Mouse (Mus musculus) v-Abl transformed pro-B cells (cell line): ENCODE results near the gene T.
"Not testable (repeated sequence)": the region's sequence is repeated elsewhere in the genome, so short reads cannot be mapped to it uniquely, and the experiment has no call there.

Experiments
- in situ Hi-C, 2 experiments: fragments of 400-800 bp; cut with MboI; formaldehyde crosslinking; loops; one replicate each; pipeline ENCODE4 v1.15.1; 2025; ENCODE audit not compliant: unreplicated experiment in 2 of 2

Gene T

DNA sequence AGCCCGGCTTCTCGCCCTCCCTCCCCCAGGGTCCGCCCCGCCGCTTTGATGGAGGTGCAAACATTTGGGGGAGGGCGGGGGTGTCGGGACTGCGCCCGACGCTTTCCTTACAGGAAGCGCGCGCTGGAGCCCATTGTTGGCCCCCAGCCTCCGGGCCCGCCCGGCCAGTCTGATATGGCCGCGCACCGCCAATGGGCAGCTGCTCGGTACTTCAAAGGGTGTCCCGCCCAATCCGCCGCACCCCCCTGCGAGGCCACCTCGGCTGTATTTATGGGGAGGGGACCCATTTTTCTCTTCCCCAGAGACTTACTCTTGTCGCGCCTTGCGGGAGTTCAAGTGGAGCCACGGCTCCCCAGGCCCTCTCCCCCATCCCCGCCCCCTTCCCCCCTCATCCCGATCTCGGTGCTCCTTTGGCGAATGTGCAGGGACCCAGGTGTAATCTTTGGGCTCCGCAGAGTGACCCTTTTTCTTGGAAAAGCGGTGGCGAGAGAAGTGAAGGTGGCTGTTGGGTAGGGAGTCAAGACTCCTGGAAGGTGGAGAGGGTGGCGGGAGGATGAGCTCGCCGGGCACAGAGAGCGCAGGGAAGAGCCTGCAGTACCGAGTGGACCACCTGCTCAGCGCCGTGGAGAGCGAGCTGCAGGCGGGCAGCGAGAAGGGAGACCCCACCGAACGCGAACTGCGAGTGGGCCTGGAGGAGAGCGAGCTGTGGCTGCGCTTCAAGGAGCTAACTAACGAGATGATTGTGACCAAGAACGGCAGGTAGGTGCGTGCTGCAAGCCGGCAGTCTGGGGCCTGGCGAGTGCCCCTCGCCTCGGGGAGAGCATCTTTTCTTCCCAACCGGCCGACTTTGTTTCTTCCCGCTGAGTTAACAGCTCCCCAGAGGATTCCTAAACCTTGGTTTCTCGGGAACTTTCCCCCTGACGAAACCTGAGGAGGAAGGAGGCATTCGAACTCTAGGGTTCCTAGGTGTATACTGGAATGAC lies at the start of gene T:
Gene T, plus strand, starts transcription at position 446 of the 983 bp plus-strand sequence.
- in situ Hi-C loops = no loop called here

DNA sequence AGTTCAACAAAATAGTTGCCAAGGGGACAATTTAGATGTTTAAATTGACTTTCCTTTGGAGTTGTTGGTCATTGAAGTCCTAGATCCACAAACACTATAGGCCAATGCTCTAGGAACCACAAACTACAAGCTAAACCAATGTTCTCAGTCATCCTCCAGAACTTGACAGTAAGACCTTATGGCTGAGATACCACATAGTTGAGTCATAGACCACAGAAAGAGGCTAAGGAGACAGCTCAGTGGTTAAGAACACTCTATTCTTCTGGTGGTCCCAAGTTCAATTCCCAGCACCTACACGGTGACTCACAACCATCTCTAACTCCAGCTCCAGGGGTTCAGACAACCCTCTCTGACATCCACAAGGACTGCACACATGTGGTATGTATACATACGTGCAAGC lies 48.8 kb upstream of the T start:
- in situ Hi-C loops = loop anchor here (5.0 to 10.0 kb wide), 3 partner anchors 37 to 209 kb away; no protein-coding TSS in a partner anchor

- in situ Hi-C loops = loop anchor here (5.0 to 10.0 kb wide), 3 partner anchors 34 to 206 kb away; no protein-coding TSS in a partner anchor
These were observed 45.8 kb upstream of the T start for GRCm38 (mm10) chr17:8388463-8388862.

- in situ Hi-C loops = loop anchor here (5.0 to 10.0 kb wide), 3 partner anchors 33 to 206 kb away; no protein-coding TSS in a partner anchor
These were observed 45.0 kb upstream of the T start for GRCm38 (mm10) chr17:8388990-8389789.

- in situ Hi-C loops = loop anchor here (5.0 to 10.0 kb wide), 3 partner anchors 33 to 205 kb away; no protein-coding TSS in a partner anchor
These were observed 44.5 kb upstream of the T start for GRCm38 (mm10) chr17:8389790-8390095.

GRCm38 (mm10) chr17:8390487-8390886 lies 43.7 kb upstream of the T start:
- in situ Hi-C loops = no loop called here

GRCm38 (mm10) chr17:8396371-8396770 lies 37.9 kb upstream of the T start:
- in situ Hi-C loops = no loop called here

DNA sequence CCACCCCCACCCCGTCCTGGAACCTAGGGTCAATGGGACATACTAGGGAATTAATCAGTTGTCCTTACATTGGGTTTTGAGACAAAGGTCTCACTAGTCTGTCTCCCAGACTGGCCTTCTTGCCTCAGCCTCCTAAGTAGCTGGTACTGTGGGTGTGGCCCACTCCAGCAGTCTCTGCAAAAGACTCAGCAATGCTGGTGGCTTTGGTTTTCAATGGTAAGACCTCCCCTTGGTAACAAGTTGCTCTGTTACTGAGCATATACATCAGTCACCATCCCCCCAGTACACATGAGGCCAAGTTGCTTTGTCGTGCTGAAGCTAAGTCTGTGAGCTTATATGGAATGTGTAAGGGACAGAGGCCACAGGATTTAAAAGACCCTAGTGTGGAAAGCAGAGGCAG lies 36.3 kb upstream of the T start:
- in situ Hi-C loops = no loop called here

DNA sequence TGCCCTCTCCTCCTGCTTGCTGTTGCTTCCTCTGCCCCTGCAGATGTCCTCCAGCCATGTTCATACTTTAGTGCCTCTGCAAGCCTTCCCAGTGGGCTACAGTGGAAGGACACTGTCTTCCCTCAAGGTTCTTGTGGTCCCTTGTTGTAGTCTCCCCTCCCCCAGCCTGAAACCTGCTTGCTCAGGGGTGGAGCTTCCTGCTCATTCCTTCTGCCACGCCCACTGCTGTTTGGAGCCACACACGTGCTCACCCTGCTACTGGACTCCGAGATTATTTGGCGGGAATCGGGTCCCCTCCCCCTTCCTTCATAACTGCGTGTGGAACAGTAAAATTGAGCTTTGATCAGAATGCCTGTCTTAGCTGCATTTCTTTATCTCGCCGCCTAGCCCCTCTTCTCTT lies 30.3 kb upstream of the T start:
- in situ Hi-C loops = not testable (repeated sequence)

GRCm38 (mm10) chr17:8406285-8406684 lies 27.9 kb upstream of the T start:
- in situ Hi-C loops = no loop called here

- in situ Hi-C loops = not testable (repeated sequence)
These were observed 26.2 kb upstream of the T start for GRCm38 (mm10) chr17:8408002-8408401.

DNA sequence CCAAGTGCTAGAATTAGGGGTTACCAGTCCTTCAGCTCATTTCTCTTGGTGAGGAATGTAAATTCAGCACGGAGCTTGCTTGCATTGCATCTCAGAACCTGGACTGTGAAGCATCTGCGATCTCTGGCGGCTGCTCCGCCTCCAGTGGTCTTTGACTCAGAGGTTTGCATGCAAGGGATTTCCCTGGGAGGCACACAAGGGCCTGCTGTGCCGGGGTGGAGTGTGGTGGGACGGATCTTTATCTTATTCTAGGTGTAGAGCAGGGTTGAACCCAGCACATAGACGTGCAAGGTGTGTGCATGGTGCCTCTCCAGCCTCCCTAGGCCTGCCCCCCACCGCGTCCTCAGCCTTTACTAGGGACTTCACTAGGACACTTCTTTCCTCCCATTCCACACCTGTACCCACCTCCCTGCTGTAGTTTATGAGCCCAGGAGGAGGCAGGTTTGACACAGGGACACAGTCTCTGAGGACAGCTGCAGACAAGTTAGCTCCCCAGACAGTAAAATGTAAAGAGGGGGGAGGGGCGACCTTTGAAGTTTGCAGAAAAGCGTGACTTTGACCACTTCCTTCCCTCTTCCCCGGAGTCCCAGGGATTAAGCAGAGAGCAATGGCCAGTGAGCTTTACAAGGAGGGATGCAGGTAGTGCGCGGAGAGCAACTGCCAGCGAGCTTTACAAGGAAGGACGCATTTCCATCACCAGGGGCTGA lies 25.5 kb upstream of the T start:
- in situ Hi-C loops = no loop called here

DNA sequence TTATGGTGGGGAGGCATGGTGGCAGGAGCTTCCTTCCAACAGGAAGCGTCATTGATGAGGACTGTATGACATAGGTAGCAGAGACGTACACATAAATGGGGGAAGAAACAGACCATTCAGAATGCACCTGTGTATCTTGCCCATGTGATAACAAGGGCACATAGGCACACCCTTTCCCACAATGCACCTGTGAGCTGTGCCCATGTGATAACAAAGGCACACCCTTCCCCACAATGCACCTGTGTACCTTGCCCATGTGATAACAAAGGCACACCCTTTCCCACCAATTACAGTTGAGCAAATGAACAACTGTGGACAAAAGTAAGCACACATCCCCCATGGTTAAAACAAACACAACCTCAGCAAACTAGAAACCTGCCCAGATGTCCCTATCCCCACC lies 23.9 kb upstream of the T start:
- in situ Hi-C loops = no loop called here

DNA sequence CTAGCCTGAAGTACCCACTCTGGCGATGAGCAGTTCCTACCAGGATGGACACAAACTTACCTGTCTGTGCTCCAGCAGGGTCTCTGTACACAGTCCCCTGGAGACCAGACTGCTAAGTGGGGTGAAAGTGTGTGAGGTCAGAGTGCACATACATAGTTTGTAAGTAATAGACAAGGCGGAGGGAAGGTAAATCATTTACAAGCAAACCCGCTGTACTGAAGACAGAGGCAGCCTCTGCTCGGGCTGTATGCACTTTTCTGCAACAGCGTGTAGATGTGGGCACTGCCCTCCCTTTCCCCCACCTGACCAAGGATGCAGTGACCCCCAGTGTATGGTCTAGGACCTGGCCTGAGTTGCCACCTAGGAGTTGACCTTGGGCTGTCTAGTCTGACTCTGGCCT lies 20.6 kb upstream of the T start:
- in situ Hi-C loops = no loop called here

DNA sequence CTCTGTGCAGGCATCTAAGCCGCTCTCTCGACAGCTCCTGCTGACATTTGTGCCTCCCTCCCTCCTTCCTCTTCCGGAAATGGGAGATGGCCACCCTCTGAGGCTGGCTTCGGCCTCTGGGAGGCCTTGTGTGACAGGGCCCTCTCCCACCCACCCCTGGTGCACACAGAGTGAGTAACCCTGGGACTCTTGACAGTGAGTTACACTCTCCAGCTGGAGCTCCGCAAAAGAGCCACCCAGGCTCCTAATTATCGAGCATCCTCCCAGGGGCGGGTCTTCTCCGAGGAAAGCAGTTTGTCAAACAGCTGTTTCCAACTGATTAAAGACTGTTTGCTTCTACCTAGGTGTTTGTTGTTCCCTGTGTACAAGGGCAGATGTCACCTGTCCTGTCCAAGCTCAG lies 18.7 kb upstream of the T start:
- in situ Hi-C loops = no loop called here

DNA sequence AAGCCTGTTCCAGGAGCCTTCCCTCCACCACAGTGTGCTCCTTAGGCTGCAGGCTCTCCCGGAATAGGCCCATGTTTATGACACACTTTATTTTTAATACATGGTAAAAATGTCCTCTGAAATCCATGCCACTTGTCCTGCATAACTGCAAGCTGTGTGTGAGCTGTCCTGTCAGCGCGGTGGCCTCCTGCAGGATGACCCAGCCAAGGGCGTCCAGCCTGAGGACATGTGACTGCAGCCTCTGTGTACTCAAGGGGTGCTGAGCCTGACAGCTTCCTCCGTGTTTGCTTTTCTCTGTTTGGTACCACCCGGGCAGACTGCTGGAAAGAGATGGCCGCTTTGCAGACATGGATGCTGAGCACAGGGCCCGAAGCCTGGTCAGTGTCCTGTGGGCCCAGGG lies 17.4 kb upstream of the T start:
- in situ Hi-C loops = no loop called here

DNA sequence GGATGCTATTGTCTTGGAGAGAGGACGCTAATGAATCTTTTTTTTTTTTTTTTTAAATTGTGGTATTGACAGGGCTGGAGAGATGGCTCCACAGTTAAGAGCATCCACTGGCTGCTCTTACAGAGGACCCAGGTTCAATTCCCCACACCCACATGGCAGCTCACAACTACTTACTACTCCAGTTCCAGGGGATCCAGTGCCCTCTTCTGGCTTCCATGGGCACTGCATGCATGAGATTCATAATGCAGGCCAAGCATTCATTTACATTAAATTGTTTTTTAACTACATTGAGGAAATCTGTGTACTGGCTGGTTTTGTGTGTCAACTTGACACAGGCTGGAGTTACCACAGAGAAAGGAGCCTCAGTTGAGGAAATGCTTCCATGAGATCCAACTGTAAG lies 13.5 kb upstream of the T start:
- in situ Hi-C loops = loop anchor here (5.0 kb wide), 1 partner anchor 33 kb away; no protein-coding TSS in a partner anchor

- in situ Hi-C loops = loop anchor here (5.0 kb wide), 1 partner anchor 34 kb away; no protein-coding TSS in a partner anchor
These were observed 12.7 kb upstream of the T start for GRCm38 (mm10) chr17:8421517-8421916.

DNA sequence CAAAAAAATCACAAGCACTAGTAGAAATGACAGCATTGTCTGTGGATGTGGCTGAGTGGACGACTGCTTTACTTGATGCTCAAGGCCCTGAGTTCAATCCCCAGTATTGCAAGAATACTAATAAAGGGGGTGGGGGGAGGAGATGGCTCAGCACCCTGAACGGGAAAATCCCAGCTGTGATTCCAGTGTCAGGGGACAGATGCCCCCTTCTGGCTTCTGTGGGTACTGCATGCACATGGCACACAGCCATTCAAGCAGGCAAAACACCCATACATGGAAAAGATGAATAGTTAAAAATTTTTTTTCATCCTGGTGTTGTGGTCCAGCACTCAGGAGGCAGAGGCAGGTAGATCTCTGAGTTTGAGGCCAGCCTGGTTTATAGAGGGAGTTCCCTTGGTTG lies 10.9 kb upstream of the T start:
- in situ Hi-C loops = loop anchor here (5.0 kb wide), 1 partner anchor 36 kb away; no protein-coding TSS in a partner anchor

DNA sequence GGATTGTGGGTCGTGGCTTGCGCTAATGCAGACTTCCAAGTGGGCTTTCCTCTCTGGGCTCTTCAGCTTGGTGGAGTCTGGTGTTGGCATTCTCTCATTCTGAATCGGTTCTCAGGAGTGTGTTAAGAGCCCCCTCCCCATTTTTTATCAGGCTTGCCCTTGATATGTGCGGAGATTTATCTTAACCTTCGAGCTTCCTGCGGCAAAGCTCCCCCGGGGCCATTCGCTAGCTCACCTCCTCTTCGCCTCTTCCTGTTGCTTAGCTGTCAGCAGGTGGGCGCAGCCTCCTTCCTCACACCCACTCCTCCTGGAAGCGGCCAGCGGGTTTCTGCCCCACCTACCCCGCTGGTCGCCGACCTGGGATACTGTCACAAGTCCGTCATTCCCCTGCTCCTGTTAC lies 4.8 kb upstream of the T start:
- in situ Hi-C loops = loop anchor here in 1 of 2 experiments (5.0 kb wide), 1 partner anchor 33 kb away; no protein-coding TSS in a partner anchor
